Mouse (Mus musculus): ENCODE data around the gene Cdk4.
A peak's percentile ranks its signal among the peaks of the same experiment; 100 is the strongest.

Cdk4 gene

DNA sequence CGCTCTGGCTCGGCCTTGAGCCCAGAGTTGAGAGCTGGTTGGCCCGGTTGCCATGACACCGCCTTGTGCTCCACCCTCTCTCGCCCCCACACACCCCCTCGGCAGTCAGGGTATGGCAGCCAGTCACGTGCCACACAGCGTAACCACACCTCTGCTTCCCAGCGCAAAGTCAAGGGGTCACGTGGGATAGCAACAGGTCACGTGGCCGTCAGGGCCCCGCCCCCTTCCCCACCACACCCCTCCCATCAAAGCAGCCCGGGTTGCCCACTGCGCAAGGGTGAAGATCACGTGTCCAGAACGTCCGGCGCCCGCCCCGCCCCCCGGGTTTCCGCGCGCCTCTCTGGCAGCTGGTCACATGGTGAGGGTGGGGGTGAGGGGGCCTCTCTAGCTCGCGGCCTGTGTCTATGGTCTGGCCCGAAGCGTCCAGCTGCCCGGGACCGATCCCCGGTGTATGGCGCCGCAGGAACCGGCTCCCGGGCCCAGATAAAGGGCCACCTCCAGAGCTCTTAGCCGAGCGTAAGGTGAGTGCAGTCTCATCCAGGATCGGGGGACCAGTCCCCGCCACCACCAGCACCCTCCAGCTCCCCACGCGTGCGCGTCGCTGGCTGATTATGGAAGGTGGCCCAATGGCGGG lies at the start of gene Cdk4:
TSS of gene Cdk4 (plus strand) at position 296 of the 634 bp plus-strand sequence.
- DNase-seq (ENCODE audit: low read depth, low spot score), result peak; percentile 95

DNA sequence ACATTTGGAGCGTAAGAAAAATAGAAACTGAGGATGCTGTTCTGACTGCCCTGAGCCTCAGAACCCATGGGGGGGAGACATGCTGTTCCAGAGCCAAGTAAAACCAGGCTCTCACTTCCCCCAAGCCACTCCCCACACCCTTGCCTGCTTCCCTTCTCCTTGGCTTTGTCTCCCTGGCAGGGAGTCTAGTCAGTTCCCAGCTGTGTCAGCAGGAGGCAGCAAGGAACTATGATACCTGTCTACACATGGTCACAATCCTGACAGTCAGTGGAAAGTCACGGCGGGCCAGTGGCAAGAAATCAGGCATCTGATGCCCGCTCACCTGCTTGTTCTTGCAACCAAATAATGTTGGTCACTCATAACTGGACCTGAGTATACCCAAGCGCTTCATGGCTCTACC lies 46.8 kb upstream of the Cdk4 start:
- DNase-seq (ENCODE audit: low read depth, low spot score), result no peak

DNA sequence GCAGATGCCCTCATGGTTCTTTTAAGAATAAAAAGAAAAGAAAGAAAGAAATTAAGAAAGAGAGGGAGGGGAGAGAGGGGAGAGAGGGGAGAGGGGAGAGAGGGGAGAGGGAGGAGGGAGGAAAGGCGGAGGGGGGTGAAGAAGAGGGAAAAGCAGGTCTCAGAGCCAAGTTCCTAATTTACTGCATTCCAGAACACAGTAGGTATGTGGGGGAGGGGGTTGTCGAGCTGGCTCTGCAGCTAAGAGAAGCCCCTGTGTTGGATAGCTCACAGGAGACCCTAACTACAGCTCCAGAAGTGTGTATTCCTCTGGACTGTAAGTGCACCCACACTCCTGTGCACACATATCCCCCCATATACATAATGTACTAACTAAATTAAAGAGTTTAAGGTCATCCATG lies 46.3 kb upstream of the Cdk4 start:
- no peak for DNase-seq (ENCODE audit: low read depth, low spot score)

DNA sequence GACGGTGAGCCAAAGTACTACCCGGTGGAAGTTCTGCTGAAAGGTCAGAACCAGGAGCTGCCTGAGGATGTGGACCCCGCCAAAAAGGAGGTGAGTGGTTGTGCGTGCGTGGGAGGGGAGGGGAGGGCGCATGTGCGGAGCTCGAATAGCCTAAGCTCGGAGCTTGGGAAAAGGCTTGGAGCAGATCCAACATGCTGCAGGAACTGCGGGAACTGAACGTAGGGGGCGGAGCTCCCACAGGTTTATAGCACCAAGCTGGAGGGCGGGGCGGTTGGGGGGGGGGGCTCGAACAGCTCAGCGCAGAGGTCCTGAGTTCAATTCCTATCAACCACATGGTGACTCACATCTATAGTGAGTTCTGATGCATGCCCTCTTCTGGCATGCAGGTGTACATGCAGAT lies 44.9 kb upstream of the Cdk4 start:
- no peak for DNase-seq (ENCODE audit: low read depth, low spot score)

DNA sequence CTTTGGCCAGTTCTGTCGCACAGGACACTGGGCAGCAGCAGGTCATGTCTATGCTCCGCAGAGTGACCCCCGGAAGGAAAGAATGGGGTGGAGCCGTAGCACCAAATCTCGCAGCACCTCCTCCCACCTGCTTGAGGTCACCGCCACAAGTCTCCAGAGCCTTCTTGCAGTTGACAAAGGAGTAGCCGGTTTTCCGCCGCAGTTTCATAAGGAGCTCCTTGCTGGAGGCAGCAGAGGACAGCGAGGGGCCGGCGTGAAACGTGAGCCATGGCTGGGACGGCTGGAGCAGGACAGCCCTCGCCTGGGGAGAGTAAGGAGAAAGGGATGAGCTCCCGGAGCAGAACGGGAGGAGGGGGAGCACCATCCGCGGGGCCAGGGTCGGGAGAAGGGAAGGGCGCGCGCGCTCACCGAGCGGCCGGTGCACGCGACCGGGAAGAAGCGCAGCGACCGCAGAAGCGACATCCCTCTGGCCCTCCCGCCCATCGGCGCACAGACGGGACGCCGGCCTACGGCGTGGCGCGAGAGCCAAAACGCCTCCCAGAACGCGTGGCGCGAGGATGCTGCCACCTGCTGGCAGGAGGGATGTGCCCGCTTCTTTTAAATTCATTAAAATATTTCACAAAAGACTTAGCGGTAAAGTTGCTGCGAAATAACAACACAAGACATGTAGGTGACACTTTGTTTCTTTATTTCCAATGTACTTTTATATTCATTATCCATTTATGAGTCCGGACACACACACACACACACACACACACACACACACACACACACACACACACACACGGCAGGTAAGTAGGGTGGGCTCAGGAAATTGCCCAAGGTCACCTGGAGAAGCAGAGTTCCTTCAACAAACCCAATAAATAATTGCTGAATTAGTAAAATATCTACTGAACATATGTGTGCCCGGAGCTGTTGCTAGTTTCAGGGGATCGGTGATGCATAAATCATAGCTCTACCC lies 32.7 kb upstream of the Cdk4 start, which contains the start of gene Tsfm:
TSS of gene Tsfm (minus strand) at position 505 of the 961 bp plus-strand sequence.
- peak; percentile 67 for DNase-seq (ENCODE audit: low read depth, low spot score)

DNA sequence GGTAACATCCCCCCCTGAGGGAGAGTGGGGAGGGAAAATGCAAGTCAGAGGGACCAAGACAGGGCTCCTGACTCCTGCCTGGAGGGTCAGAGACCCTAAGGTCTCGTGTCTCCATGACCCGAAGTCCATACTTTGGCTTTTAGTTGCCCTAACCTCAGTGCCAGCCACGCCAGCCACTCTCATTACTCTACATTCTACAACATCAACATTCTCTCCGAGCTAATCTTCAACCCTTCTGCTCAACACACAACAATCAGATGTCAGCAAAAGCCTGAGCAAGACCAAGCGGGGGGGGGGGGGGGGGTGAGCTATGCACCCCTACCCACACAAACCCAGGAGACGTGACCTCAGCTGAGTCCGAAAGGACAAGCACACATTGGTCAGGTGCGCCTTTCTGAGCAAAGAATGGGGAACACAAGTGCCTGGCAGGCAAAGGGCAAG lies 30.0 kb upstream of the Cdk4 start:
- no peak for DNase-seq (ENCODE audit: low read depth, low spot score)

DNA sequence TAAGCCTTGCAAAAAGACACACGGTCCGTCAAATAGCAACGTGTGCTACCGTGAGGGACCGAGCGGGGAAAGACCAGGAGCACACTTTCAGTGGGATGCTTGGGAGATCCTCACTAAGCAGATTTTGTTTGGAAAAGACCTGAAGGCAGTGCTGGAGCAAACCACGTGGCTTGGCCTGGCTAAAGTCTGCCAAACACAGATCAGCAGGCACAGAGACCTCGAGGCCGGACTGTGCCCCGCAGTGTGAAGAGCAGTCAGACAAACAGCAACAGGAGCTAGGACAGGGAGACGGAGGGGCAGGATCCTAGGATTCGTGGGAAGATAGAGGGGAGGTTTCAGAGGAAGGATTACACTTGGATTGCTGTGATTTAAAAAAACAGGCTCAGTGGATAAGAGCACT lies 27.1 kb upstream of the Cdk4 start:
- DNase-seq (ENCODE audit: low read depth, low spot score), result no peak

DNA sequence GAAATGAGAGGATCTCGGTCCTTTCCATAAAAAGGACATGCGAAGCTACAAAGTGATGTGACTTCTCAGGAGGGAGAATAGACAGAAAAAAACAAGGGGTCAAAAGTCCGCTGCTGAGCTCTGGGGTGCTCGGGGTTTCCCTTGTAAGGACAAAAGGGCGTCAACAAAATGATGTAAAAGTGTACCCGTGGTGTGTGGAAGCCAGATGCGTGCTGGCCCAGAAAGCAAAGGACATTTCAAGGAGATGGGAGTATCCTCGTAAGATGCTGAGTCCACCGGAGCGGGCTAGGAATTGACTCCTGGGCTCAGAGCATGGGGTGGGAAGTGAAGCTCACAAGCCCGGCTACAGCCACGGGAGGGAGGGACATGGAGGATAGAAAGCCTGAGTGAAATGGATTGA lies 25.7 kb upstream of the Cdk4 start:
- DNase-seq (ENCODE audit: low read depth, low spot score), result no peak

DNA sequence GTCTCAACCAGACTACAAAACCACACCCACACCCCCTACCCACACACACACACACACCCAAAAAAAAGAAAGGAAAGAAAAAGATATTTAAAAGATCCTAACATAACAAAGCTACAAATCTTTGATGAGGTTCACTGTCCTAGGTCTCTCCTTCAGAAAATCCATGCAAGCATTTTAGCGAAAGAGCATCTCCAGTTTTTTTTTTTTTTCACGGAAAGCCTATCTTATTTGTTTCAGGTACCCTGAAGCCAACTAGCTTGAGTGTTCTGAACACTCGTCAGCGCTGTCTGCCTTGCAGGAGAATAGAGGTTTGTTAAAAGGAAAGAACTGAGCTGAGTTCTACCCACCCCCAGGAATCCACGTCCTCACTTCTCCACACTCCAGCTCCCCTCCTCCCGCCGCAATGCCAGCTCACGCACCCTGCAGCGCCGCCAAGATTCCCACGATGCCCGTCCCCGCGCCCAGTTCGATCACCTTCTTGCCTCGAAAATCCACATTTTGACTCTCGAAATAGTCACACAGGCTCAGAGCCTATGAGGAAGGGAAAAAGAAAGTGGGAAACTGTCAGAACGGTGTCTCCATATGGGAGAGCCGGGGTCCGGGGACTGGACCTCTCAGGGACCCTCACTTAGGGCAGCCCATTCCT lies 22.6 kb upstream of the Cdk4 start:
- DNase-seq (ENCODE audit: low read depth, low spot score), result no peak

DNA sequence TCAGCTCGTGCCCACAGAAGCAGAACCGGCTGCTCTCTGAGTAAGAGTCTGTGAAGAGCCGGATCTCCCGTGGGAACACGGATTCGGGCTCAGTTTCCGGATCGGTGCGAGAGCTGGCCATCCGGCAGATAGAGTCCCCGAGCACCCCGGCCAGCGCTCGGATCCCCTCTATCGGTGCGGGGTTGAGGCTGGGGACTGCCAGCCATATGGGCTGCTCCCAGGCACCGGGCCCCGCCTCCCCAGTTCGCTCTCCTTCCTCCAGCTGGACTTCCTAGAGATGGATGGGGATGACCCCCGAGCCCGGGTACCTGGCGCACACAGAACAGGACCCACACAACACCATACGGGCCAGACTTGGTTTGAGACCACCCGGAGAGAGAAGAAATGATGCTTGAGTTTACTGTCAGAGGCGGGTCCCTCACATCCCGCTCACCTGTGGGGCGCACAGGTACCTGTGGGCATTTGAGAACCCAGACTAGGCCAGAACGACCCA lies 22.0 kb upstream of the Cdk4 start, which contains the start of the genes Mettl1 and Eef1akmt3:
TSS of gene Mettl1 (plus strand) at position 141 of the 493 bp plus-strand sequence.
TSS of gene Eef1akmt3 (minus strand) at position 240 of the 493 bp plus-strand sequence.
- DNase-seq (ENCODE audit: low read depth, low spot score), result no peak

DNA sequence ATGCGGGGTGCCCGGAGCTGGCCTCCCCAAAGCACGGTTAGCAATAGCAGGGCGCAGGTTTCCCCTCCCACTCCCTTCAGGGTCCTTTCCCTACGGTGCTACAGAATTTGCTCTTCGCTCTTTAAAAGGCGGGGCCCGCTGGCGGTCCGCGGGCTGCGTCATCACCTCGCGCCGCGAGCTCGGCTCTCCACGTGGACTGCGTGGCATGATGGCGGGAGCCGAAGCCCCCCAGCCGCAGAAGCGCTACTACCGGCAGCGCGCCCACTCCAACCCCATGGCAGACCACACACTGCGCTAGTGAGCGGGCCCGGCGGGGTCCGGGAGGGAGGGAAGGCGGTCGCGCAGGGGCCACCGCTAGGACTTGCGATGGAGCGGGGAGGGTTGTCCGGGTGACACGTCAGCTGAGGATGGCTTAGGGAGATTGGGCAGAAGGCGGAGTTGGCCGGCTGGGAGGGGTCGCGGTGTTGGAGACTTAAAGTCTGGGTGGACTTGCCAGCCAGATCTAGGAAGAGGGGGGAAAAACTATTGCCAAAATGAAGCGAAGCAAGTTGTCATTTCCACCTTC lies 21.5 kb upstream of the Cdk4 start:
- DNase-seq (ENCODE audit: low read depth, low spot score), result peak; percentile 83

DNA sequence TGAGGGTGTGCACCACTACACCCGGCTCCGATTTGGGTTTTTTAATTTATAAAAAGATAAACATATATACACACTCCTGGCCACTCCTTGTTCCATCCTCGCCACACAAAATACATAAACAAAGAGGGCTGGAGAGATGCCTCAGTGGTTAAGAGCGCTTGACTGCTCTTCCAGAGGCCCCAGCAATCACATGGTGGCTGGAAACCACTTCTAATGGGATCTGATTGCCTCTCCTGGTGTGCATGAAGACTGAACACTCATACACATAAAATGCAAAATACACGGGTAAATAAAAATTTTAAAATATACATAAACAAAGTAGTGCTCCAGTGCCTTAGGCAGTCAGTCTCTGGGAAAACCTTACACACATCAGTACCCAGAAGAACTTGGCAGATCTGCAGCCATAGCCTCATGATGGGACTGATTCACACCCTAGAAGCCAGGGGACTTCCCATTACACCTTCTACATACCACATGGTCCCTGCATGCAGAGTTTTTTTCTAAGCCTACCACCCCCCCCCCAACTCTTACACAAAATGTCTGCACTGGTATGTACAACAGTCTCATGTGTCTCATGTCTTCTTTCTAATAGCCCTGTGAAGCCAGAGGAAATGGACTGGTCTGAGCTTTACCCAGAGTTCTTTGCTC lies 20.7 kb upstream of the Cdk4 start:
- no peak for DNase-seq (ENCODE audit: low read depth, low spot score)

DNA sequence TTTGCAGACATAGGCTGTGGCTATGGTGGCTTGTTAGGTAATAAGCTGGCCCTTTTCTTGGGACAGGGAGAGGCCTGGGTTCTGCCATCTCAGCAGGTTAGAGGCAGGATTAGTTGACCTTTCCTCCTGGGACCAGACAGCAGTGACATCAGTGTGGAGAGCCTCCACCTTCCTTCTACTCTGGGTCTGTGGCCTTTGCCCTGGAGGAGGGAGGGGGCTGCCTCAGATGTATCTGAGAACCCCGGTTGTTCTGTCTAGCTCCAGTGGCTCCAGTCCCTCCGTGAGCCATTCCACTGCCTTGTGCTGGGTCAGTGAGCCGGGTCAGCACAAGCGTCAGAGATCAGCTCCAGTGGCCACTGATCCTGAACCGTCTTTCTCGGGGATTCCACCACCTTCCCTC lies 20.1 kb upstream of the Cdk4 start:
- DNase-seq (ENCODE audit: low read depth, low spot score), result no peak

DNA sequence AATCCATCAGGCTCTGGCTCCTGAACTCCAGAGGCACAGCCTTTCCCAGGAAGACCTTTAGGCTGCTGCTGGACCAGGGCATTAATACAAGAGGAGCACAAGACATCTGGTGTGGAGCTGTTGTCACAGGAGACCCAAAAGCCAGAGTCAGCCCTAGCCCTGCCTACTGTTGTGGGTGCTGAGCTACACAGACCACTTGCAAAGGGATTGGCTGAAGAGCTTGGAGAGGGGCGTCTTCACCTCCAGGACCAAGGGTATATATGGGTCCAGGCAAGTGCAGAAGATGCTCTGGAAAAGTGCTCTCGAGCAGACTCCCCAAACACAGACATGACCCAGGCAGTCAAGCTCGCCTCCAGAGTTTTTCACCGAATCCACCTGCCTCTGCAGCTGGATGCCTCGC lies 15.4 kb upstream of the Cdk4 start, which contains the start of gene Cyp27b1:
TSS of gene Cyp27b1 (plus strand) at position 297 of the 400 bp plus-strand sequence.
- DNase-seq (ENCODE audit: low read depth, low spot score), result no peak

DNA sequence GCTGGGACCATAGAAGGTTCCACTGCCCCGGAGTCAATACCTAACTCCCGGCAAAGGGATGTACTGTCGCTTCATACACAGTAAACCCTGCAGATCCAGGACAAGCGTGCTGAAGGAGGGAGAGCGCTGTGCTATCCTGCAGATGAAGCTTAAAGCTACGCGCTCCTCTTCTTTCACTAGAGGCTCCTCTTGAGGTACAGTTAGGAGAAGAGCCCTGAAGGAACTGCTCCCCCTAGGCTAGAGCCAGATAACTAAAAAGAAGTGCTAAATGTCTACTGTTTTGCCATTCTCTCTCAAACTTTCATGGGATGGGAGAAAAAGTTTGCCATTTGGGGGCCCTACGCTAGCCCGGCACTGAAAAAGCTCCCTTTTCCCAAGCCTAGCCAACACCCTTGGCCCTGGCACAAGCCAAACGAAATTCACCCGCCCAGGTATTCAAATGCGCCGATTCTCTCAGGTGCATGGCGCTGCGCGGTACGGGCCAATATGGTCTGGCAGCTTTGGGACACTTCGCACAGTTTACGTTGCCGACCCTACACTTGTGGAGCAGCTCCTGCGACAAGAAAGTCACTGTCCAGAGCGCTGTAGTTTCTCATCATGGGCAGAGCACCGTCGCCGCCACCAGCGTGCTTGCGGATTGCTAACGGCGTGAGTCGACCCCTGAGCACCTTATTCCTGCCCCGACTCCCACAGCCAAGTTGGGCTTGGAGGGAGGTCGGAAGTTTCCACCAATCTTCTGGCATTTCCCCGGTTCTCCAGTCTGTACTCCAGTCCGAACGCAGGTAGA lies 14.5 kb upstream of the Cdk4 start:
- DNase-seq (ENCODE audit: low read depth, low spot score), result no peak

DNA sequence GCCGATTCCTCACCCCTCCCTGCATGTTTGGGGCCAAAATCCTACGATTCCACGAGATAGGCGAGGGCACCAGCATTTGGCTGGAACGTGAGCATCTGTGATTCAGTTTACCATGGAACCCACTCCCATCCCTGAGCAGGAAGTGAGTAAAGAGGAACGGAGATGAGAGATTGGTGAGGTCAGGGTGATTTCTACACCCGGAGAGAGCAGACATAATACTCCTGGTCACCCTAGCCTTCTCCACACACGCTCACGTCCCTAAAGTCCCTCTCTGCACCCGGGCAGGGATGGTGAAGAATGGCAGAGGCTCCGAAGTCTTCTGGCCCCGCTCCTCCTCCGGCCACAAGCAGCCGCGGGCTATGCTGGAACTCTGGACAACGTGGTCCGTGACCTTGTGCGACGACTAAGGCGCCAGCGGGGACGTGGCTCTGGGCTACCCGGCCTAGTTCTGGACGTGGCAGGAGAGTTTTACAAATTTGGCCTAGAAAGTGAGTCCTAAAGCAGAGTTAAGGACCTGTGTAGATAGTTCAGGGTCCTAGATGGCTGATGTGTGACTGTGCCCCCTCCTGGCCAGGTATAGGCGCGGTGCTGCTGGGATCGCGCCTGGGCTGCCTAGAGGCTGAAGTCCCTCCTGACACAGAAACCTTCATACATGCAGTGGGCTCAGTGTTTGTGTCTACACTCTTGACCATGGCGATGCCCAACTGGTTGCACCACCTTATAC lies 13.8 kb upstream of the Cdk4 start:
- no peak for DNase-seq (ENCODE audit: low read depth, low spot score)

DNA sequence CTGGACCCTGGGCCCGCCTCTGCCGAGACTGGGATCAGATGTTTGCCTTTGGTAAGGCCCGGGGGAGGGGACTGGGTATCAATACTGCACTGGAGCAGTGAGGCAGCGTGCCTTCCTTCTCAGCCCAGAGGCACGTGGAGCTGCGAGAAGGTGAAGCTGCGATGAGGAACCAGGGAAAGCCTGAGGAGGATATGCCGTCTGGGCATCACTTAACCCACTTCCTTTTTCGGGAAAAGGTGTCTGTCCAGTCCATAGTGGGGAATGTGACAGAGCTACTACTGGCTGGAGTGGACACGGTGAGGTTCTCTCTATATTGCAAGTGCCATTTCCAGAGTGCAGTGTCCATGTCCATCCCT lies 13.2 kb upstream of the Cdk4 start:
- no peak for DNase-seq (ENCODE audit: low read depth, low spot score)

DNA sequence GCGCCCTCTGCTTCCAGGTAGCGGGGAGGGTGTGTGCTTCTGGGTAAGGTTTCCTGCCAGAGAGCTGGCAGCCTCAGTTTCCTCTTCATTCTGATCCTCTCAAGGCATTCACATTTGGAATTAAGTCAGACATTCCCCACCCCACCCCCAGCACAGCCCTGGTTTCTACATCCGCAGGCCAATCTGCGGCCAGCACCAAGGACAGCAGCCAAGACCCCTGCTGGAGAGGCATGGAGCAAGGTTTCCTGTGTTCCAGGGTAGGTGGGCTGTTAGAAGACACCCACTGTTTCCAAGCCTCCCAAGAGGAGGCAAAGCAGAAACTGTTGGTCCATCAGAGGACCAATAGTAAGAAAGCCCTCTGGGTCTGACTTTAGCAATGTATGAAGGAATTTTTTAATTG lies 8.7 kb upstream of the Cdk4 start:
- DNase-seq (ENCODE audit: low read depth, low spot score), result no peak

DNA sequence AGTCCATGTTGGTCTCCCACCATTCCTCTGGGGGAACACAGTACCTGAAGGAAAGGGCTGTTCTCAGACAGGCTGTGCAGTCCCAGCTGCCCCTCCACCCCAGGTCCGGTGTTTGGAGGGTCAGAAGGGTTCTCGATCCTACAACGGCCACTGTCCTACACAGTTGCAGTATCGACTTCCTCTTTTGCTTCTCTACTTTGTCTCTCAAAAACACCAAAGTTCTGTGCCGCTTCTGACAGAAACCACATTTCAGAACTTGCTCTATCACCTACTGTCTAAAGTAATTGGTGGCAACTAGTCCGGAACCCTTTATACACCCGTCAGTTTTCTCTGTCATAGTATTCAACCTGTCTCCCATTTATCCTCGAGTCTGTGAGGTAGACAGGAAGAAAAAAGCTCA lies 7.9 kb upstream of the Cdk4 start:
- no peak for DNase-seq (ENCODE audit: low read depth, low spot score)

DNA sequence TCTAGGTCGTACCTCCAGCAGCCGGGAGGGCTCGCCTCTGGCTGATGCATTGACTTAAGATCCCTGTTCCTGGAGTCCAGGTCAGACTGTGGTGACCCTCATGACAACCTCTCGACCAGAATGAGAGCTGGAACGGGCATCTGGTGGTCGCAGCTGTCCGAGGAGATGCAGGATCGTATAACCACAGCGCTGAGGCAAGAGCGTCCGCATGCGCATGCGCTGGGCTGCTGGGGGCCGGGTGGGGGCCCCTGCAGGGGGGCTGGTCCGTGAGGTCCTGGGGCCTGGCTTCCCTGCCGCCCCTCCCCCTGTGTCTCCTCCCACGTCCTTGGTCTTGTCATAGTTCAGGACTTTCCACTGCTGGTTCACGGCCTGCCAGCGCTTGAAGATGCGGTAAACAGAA lies 6.8 kb upstream of the Cdk4 start:
- DNase-seq (ENCODE audit: low read depth, low spot score), result no peak

Data from WW6 (cell line).